Mouse (Mus musculus): ENCODE measurements at regions not wholly inside any gene's neighbourhood (a gene's known extent, or its start where the extent isn't known, plus 50 kb on each side); places are given as distances from the start of the nearest gene placed in this dataset.

- TF ChIP-seq CTCF (IDR thresholded peaks at IDR 0.05; ENCODE audit: control insufficient read depth, insufficient read depth, insufficient read length) (no peak), MYOG (IDR thresholded peaks at IDR 0.05; ENCODE audit: control insufficient read depth, extremely low read depth, insufficient read length) (no peak), USF1 (IDR thresholded peaks at IDR 0.05; ENCODE audit: low read depth) (no peak)
Measured at GRCm38 (mm10) chr7:31207563-31208236, 52.0 kb upstream of the Gramd1a start.
